Mouse (Mus musculus): ENCODE results near the gene Zfp367. TPM values are rescaled to one million over a fixed set of nuclear protein-coding genes. Genes with fewer than 3 reads are reported as not detected.
A peak's percentile ranks its signal among the peaks of the same experiment; 100 is the strongest.

Zfp367 gene
- polyA plus RNA-seq, 1 experiment from 2014 or later, result 21.2 TPM

DNA sequence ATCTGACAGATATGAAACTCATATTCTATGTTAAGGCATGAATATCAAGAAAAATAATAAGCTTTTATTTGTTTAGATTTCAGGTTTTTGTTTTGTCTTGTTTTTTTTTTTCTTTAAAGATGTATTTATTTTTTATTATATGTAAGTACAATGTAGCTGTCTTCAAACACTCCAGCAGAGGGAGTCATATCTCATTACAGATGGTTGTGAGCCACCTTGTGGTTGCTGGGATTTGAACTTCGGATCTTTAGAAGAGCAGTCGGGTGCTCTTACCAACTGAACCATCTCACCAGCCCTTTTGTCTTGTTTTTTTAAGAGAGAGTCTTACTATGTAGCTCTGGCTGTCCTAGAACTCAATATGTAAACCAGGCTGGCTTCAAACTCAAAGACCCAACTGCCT is 35.6 kb downstream of the Zfp367 start:
- H3K9me3 ChIP-seq (ENCODE audit: control insufficient read depth, low read length), result no peaks in the 10 kb centered on the region
- H3K4me2 ChIP-seq, result no peak overlapping the region
- no peaks in the 10 kb centered on the region for H3K27me3 ChIP-seq (replicated peaks; ENCODE audit: control insufficient read depth, insufficient read depth, low read length)
- no peak overlapping the region for H3K4me3 ChIP-seq (ENCODE audit: low read depth, low read length)
- H3K27ac ChIP-seq (ENCODE audit: low read depth, low read length), result no peak overlapping the region
- DNase-seq (ENCODE audit: low spot score) (no peak), ATAC-seq (replicated peaks; ENCODE audit: low FRiP score) (no peak)
- no peaks in the 10 kb centered on the region for H3K36me3 ChIP-seq (ENCODE audit: control insufficient read depth, insufficient read depth, low read length)
- 43% methylated on average over 2 of the region's 2 CpGs for WGBS
- no peak overlapping the region for H3K9ac ChIP-seq (ENCODE audit: low read depth, low read length)
- no peaks in the 10 kb centered on the region for H3K4me1 ChIP-seq (replicated peaks; ENCODE audit: control insufficient read depth, insufficient read depth, low read length)

DNA sequence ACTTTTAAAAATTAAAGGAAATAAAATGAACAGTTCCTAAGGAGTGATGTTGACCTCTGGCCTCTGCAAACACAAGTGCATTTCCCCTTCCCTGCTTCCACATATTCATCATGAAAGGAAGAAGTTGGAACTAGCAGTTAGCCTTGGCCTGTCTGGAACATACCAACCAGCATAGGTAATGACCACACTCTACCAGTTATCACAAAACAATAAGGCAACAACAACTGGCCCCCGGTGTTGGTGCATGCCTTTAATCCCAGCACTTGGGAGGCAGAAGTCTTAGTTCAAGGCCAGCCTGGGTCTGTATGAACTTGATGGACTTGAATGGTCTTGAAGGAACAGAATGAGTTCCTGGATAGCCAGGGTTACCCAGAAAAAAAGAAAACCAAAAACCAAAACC is 42.6 kb downstream of the Zfp367 start:
- Histone ChIP-seq H3K9me3 (ENCODE audit: control insufficient read depth, low read length) (no peaks in the 10 kb centered on the region), H3K27ac (ENCODE audit: low read depth, low read length) (no peak overlapping the region), H3K27me3 (replicated peaks; ENCODE audit: control insufficient read depth, insufficient read depth, low read length) (no peaks in the 10 kb centered on the region), H3K9ac (ENCODE audit: low read depth, low read length) (no peak overlapping the region), H3K4me1 (replicated peaks; ENCODE audit: control insufficient read depth, insufficient read depth, low read length) (peaks cover 6% of the 10 kb centered on the region; the same call in 1 of the 2 replicates), H3K4me2 (no peak overlapping the region), H3K4me3 (ENCODE audit: low read depth, low read length) (no peak overlapping the region), H3K36me3 (ENCODE audit: control insufficient read depth, insufficient read depth, low read length) (no peaks in the 10 kb centered on the region)
- DNase-seq (ENCODE audit: low spot score), result no peak
- no peak for ATAC-seq (replicated peaks; ENCODE audit: low FRiP score)
- 83% methylated on average over 1 of the region's 1 CpGs for WGBS

DNA sequence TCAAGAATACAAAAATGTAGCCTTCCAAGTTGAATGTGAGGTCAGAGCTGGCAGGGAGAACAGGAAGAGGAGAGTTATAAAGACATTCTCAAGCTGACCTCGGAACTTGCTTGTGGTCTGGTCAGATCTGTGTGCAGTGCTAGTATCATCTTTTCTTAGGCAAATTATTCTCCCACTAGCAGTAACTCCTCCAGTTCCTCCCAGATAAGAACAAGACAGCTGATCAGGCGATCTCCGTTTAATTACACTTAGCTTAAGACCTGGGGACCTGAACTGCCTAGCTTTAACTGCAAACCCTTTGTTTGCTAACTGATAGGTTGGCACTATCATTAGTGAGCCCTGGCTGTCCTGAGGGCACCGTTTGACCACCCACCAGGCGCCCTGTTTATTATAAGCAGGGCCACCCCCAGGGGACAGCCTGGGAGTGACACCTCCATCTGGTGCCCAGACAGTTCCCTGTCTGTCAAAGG is 44.6 kb downstream of the Zfp367 start:
- no peak for ATAC-seq (replicated peaks; ENCODE audit: low FRiP score)
- Histone ChIP-seq H3K4me3 (ENCODE audit: low read depth, low read length) (no peak overlapping the region), H3K27ac (ENCODE audit: low read depth, low read length) (no peak overlapping the region), H3K36me3 (ENCODE audit: control insufficient read depth, insufficient read depth, low read length) (no peaks in the 10 kb centered on the region), H3K4me2 (no peak overlapping the region), H3K4me1 (replicated peaks; ENCODE audit: control insufficient read depth, insufficient read depth, low read length) (peaks cover 6% of the 10 kb centered on the region; the same call in 1 of the 2 replicates), H3K9ac (ENCODE audit: low read depth, low read length) (no peak overlapping the region), H3K9me3 (ENCODE audit: control insufficient read depth, low read length) (no peaks in the 10 kb centered on the region), H3K27me3 (replicated peaks; ENCODE audit: control insufficient read depth, insufficient read depth, low read length) (no peaks in the 10 kb centered on the region)
- no peak for DNase-seq (ENCODE audit: low spot score)
- WGBS, result 22% methylated on average over 5 of the region's 5 CpGs

DNA sequence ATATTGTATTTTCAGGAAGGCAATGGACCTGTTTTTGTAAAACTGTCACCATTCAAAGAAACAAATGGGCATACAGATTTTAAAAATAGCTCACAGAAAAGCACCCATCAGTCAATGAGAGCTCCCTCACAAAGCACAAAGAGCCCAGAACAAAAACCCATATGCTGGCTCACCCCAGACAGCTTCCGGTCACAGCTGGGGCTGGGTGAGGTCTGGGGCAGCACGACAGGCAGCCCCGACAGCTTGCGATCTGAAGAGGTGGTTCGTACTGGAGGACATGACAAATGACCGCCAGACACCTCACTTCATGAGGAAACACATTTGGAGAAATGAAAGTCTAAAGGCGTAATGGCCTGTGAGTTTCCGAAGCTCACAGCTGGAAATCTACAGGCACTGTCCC is 45.5 kb downstream of the Zfp367 start:
- Histone ChIP-seq H3K27ac (ENCODE audit: low read depth, low read length) (no peak overlapping the region), H3K4me2 (no peak overlapping the region), H3K4me1 (replicated peaks; ENCODE audit: control insufficient read depth, insufficient read depth, low read length) (peaks cover 6% of the 10 kb centered on the region; the same call in 1 of the 2 replicates), H3K27me3 (replicated peaks; ENCODE audit: control insufficient read depth, insufficient read depth, low read length) (no peaks in the 10 kb centered on the region), H3K36me3 (ENCODE audit: control insufficient read depth, insufficient read depth, low read length) (no peaks in the 10 kb centered on the region), H3K9ac (ENCODE audit: low read depth, low read length) (no peak overlapping the region), H3K9me3 (ENCODE audit: control insufficient read depth, low read length) (no peaks in the 10 kb centered on the region), H3K4me3 (ENCODE audit: low read depth, low read length) (no peak overlapping the region)
- DNase-seq (ENCODE audit: low spot score) (no peak), ATAC-seq (replicated peaks; ENCODE audit: low FRiP score) (no peak)
- WGBS, result 41% methylated on average over 8 of the region's 8 CpGs

DNA sequence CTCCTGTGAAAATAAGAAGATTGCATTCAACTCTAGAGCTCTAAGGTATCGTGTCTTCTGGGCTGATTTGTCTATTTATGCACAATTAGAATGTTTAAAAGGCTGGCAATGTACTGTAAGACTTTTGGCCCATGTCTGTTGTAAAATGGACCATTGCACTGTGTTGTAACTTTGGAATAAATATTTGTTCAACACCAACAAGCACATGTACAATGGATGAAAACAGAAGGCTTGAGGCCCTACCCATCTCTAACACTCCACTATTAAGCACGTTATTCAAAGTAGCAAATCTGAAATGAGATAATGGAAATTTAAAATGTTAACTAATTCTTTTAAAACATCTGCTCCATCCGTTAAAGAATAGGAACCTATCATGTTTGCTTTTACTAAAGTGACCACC is 45.9 kb downstream of the Zfp367 start:
- Histone ChIP-seq H3K36me3 (ENCODE audit: control insufficient read depth, insufficient read depth, low read length) (no peaks in the 10 kb centered on the region), H3K9ac (ENCODE audit: low read depth, low read length) (no peak overlapping the region), H3K4me3 (ENCODE audit: low read depth, low read length) (no peak overlapping the region), H3K27ac (ENCODE audit: low read depth, low read length) (no peak overlapping the region), H3K4me1 (replicated peaks; ENCODE audit: control insufficient read depth, insufficient read depth, low read length) (peaks cover 6% of the 10 kb centered on the region; the same call in 1 of the 2 replicates), H3K4me2 (no peak overlapping the region), H3K27me3 (replicated peaks; ENCODE audit: control insufficient read depth, insufficient read depth, low read length) (no peaks in the 10 kb centered on the region), H3K9me3 (ENCODE audit: control insufficient read depth, low read length) (no peaks in the 10 kb centered on the region)
- no peak for ATAC-seq (replicated peaks; ENCODE audit: low FRiP score)
- no peak for DNase-seq (ENCODE audit: low spot score)
- 72% methylated on average over 3 of the region's 3 CpGs for WGBS

DNA sequence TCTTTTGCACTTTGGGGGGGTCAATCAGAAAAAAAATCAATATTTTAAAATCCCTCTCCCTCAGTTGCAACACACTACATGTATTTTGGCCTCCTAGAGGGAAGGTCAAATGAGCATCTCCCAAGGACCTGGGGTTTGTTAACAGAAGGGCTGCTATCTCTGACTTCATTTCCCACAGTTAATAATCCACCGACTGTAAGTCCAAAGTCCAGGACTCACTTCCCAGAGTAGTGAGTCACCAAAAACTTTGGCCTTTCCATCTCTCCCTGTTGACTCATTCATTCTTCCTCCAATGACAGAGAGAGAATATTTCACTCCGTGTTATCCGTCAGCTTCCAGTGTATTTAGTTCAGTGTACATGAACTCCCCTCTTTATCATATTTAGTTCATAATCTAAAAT is 47.3 kb downstream of the Zfp367 start:
- no peak overlapping the region for H3K4me2 ChIP-seq
- 76% methylated on average over 3 of the region's 3 CpGs for WGBS
- ATAC-seq (replicated peaks; ENCODE audit: low FRiP score) (no peak), DNase-seq (ENCODE audit: low spot score) (no peak)
- no peaks in the 10 kb centered on the region for H3K27me3 ChIP-seq (replicated peaks; ENCODE audit: control insufficient read depth, insufficient read depth, low read length)
- no peak overlapping the region for H3K27ac ChIP-seq (ENCODE audit: low read depth, low read length)
- H3K4me3 ChIP-seq (ENCODE audit: low read depth, low read length), result no peak overlapping the region
- H3K9me3 ChIP-seq (ENCODE audit: control insufficient read depth, low read length), result no peaks in the 10 kb centered on the region
- no peak overlapping the region for H3K9ac ChIP-seq (ENCODE audit: low read depth, low read length)
- H3K4me1 ChIP-seq (replicated peaks; ENCODE audit: control insufficient read depth, insufficient read depth, low read length), result peaks cover 6% of the 10 kb centered on the region; the same call in 1 of the 2 replicates
- H3K36me3 ChIP-seq (ENCODE audit: control insufficient read depth, insufficient read depth, low read length), result no peaks in the 10 kb centered on the region

DNA sequence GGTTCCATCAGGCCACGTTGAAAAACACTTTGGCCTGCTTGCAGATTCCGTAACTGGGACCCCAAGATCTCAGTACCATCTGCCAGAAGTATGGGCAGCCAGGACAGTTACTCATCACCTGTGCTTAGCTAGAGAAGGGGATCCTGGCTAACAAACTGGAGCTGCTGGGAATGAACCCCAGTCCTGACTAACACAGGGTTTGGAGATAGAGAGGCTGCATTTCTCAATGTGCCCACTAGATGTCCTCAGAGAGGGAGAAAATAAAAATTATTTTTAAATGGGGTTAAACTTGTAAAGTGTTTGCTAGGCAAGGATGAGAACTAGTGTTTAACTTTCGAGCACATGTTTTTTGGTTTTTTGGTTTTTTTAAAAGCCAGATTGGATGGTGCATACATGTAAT is 52.8 kb downstream of the Zfp367 start:
- no peaks in the 10 kb centered on the region for H3K36me3 ChIP-seq (ENCODE audit: control insufficient read depth, insufficient read depth, low read length)
- no peaks in the 10 kb centered on the region for H3K9me3 ChIP-seq (ENCODE audit: control insufficient read depth, low read length)
- ATAC-seq (replicated peaks; ENCODE audit: low FRiP score) (peak; percentile 58; the same call in 1 of the 2 replicates), DNase-seq (ENCODE audit: low spot score) (no peak)
- H3K9ac ChIP-seq (ENCODE audit: low read depth, low read length), result no peak overlapping the region
- WGBS, result 63% methylated on average over 3 of the region's 3 CpGs
- no peak overlapping the region for H3K4me2 ChIP-seq
- H3K4me3 ChIP-seq (ENCODE audit: low read depth, low read length), result no peak overlapping the region
- no peak overlapping the region for H3K27ac ChIP-seq (ENCODE audit: low read depth, low read length)
- H3K27me3 ChIP-seq (replicated peaks; ENCODE audit: control insufficient read depth, insufficient read depth, low read length), result no peaks in the 10 kb centered on the region
- no peaks in the 10 kb centered on the region for H3K4me1 ChIP-seq (replicated peaks; ENCODE audit: control insufficient read depth, insufficient read depth, low read length)

DNA sequence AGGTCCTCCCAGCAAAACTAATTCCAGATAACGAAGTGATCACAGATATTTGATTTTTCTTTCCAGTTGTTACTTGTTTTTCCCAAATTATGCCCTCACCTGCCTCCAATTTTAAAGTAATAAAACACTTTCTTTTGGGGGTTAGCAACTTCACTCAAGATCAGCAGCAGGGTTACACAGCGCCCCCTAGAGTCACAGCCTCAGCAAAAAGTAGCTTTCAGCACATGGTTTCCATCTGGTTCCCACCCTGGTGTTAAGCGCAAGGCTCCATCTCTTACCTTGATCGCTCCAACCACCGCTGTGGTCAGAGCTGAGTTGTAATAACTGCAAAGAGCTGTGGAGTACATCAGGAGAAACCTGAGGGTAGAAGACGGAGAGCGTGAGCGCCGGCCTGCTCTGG is 54.0 kb downstream of the Zfp367 start:
- H3K27ac ChIP-seq (ENCODE audit: low read depth, low read length), result no peak overlapping the region
- H3K4me3 ChIP-seq (ENCODE audit: low read depth, low read length), result no peak overlapping the region
- H3K36me3 ChIP-seq (ENCODE audit: control insufficient read depth, insufficient read depth, low read length), result no peaks in the 10 kb centered on the region
- H3K9me3 ChIP-seq (ENCODE audit: control insufficient read depth, low read length), result no peaks in the 10 kb centered on the region
- no peaks in the 10 kb centered on the region for H3K27me3 ChIP-seq (replicated peaks; ENCODE audit: control insufficient read depth, insufficient read depth, low read length)
- no peak for DNase-seq (ENCODE audit: low spot score)
- no peak for ATAC-seq (replicated peaks; ENCODE audit: low FRiP score)
- no peak overlapping the region for H3K4me2 ChIP-seq
- WGBS, result 74% methylated on average over 9 of the region's 9 CpGs
- no peaks in the 10 kb centered on the region for H3K4me1 ChIP-seq (replicated peaks; ENCODE audit: control insufficient read depth, insufficient read depth, low read length)
- no peak overlapping the region for H3K9ac ChIP-seq (ENCODE audit: low read depth, low read length)

DNA sequence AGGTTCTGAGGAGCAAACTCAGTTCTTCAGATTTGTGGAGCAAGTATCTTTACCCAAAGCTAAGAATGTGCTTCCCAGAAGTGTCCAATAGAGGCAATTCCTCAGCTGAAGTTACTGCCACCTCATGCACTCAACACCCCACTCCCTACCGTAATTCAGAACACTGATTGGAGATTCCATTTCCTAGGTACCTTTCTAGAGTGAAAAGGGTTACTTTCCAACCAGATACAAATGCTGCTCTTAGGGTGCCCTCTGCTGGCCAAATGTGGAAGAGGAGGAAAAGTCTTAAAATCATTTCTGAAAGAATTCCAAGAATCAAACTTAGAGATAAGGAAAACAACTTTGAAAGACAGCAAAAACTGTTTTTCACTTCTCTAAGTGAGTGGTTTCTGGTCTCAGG is 59.7 kb downstream of the Zfp367 start:
- Histone ChIP-seq H3K4me3 (ENCODE audit: low read depth, low read length) (no peak overlapping the region), H3K27ac (ENCODE audit: low read depth, low read length) (no peak overlapping the region), H3K36me3 (ENCODE audit: control insufficient read depth, insufficient read depth, low read length) (no peaks in the 10 kb centered on the region), H3K9ac (ENCODE audit: low read depth, low read length) (no peak overlapping the region), H3K4me2 (no peak overlapping the region), H3K27me3 (replicated peaks; ENCODE audit: control insufficient read depth, insufficient read depth, low read length) (no peaks in the 10 kb centered on the region), H3K9me3 (ENCODE audit: control insufficient read depth, low read length) (no peaks in the 10 kb centered on the region), H3K4me1 (replicated peaks; ENCODE audit: control insufficient read depth, insufficient read depth, low read length) (no peaks in the 10 kb centered on the region)
- ATAC-seq (replicated peaks; ENCODE audit: low FRiP score) (no peak), DNase-seq (ENCODE audit: low spot score) (peak; percentile 57)
- WGBS, result 5% methylated on average over 1 of the region's 1 CpGs

All from liver, embryonic 11.5 days (tissue).